ENCODE assay signal across 21 mouse cellular contexts in genomic region chr11:86434106-86434505, GRCm38 (mm10). TPM values are rescaled to one million over a fixed set of nuclear protein-coding genes. Genes with fewer than 3 reads are reported as not detected.
DNase-seq lines count a peak whose midpoint lies in the region; ATAC-seq and TF ChIP-seq lines count a peak whose summit lies in the region.
"Had no signal": no experiment of that assay in that cellular context is flagged by ENCODE, and none has a peak within 500 bp of the region (broad histone marks: within the 10 kb centered on the region; RNA-seq: fewer than 3 reads in every experiment).

No protein-coding gene starts in this region.

- H3K9me3 ChIP-seq in forebrain, embryonic 13.5 days (replicated peaks) = no peaks in the 10 kb centered on the region
- no peaks in the 10 kb centered on the region for H3K9me3 ChIP-seq in forebrain, embryonic 12.5 days
- no peaks in the 10 kb centered on the region for H3K9me3 ChIP-seq in forebrain, postnatal 0 days (ENCODE audit: low read length)
- H3K9me3 ChIP-seq in limb, embryonic 13.5 days = 0 out of 2 replicates have a peak, but pooled peaks cover 7% of the 10 kb centered on the region
- no peaks in the 10 kb centered on the region for H3K9me3 ChIP-seq in hindbrain, embryonic 14.5 days (ENCODE audit: control insufficient read depth, low read length)
- H3K9me3 ChIP-seq: embryonic facial prominence, embryonic 10.5 days; G1E; heart, embryonic 13.5 days; midbrain, embryonic 13.5 days had no signal

- H3K27ac ChIP-seq in forebrain, embryonic 13.5 days = no peak overlapping the region
- H3K27ac ChIP-seq in forebrain, embryonic 12.5 days = no peak overlapping the region
- H3K27ac ChIP-seq in forebrain, postnatal 0 days (ENCODE audit: low read depth, low read length) = peak overlapping the region; percentile 72
- H3K27ac ChIP-seq in limb, embryonic 13.5 days = no peak overlapping the region
- H3K27ac ChIP-seq in hindbrain, embryonic 14.5 days = no peak overlapping the region
- H3K27ac ChIP-seq: embryonic facial prominence, embryonic 10.5 days; gastrocnemius, adult 2 months; heart, embryonic 13.5 days; kidney, postnatal 0 days; liver, embryonic 14.5 days; midbrain, embryonic 13.5 days had no signal

- intact Hi-C loops in left cerebral cortex, postnatal 10 days (cut with DNase I) = no loop called here
- intact Hi-C loops in left cerebral cortex, postnatal 36 days (cut with DNase I) = loop anchor here (10.0 kb wide), 1 partner anchor 179 kb away; the partner anchor contains the start of gene Ints2

- H3K4me1 ChIP-seq in forebrain, embryonic 13.5 days = 0 out of 2 replicates have a peak, but pooled peaks cover 4% of the 10 kb centered on the region
- no peaks in the 10 kb centered on the region for H3K4me1 ChIP-seq in forebrain, embryonic 12.5 days
- H3K4me1 ChIP-seq in forebrain, postnatal 0 days (ENCODE audit: insufficient read depth) = peaks cover 5% of the 10 kb centered on the region; the same call in 1 of the 2 replicates
- H3K4me1 ChIP-seq in limb, embryonic 13.5 days = peaks cover 8% of the 10 kb centered on the region
- no peaks in the 10 kb centered on the region for H3K4me1 ChIP-seq in hindbrain, embryonic 14.5 days (replicated peaks; ENCODE audit: control insufficient read depth, insufficient read depth, low read length)
- H3K4me1 ChIP-seq: embryonic facial prominence, embryonic 10.5 days; heart, embryonic 13.5 days; midbrain, embryonic 13.5 days had no signal

- peaks cover 10% of the 10 kb centered on the region; the same call in 1 of the 2 replicates for H3K27me3 ChIP-seq in forebrain, embryonic 13.5 days
- H3K27me3 ChIP-seq in forebrain, embryonic 12.5 days = peaks cover 9% of the 10 kb centered on the region; the same call in 1 of the 2 replicates
- H3K27me3 ChIP-seq in forebrain, postnatal 0 days (ENCODE audit: insufficient read depth, low read length) = no peaks in the 10 kb centered on the region
- H3K27me3 ChIP-seq in limb, embryonic 13.5 days = no peaks in the 10 kb centered on the region
- H3K27me3 ChIP-seq in hindbrain, embryonic 14.5 days (ENCODE audit: control insufficient read depth, insufficient read depth, low read length) = no peaks in the 10 kb centered on the region
- H3K27me3 ChIP-seq: heart, embryonic 13.5 days; midbrain, embryonic 13.5 days had no signal

- no peak overlapping the region for H3K9ac ChIP-seq in forebrain, embryonic 13.5 days
- H3K9ac ChIP-seq in forebrain, embryonic 12.5 days = no peak overlapping the region
- no peak overlapping the region for H3K9ac ChIP-seq in forebrain, postnatal 0 days
- H3K9ac ChIP-seq in limb, embryonic 13.5 days = no peak overlapping the region
- H3K9ac ChIP-seq in hindbrain, embryonic 14.5 days = no peak overlapping the region
- H3K9ac ChIP-seq: heart, embryonic 13.5 days; liver, embryonic 14.5 days; midbrain, embryonic 13.5 days had no signal

- ATAC-seq in forebrain, embryonic 13.5 days = peak; percentile 41; the same call in 1 of the 2 replicates
- no peak for ATAC-seq in forebrain, embryonic 12.5 days (ENCODE audit: low FRiP score)
- peak; percentile 75 for ATAC-seq in forebrain, postnatal 0 days
- no peak for ATAC-seq in limb, embryonic 13.5 days (ENCODE audit: low FRiP score, low read depth)
- no peak for ATAC-seq in hindbrain, embryonic 14.5 days (ENCODE audit: low FRiP score)
- ATAC-seq: CD4-positive, CD25-positive, alpha-beta regulatory T cell, adult 4 months; hindbrain, embryonic 16.5 days; intestine, postnatal 0 days; midbrain, embryonic 13.5 days had no signal

- no peak overlapping the region for H3K4me3 ChIP-seq in forebrain, embryonic 13.5 days
- no peak overlapping the region for H3K4me3 ChIP-seq in forebrain, embryonic 12.5 days (replicated peaks)
- H3K4me3 ChIP-seq in forebrain, postnatal 0 days (ENCODE audit: low read depth, low read length) = no peak overlapping the region
- no peak overlapping the region for H3K4me3 ChIP-seq in limb, embryonic 13.5 days
- H3K4me3 ChIP-seq in hindbrain, embryonic 14.5 days (replicated peaks; ENCODE audit: low read length) = no peak overlapping the region
- H3K4me3 ChIP-seq: embryonic facial prominence, embryonic 10.5 days; gastrocnemius, adult 2 months; heart, embryonic 13.5 days; midbrain, embryonic 13.5 days; myocyte had no signal

- DNase-seq in left cerebral cortex, postnatal 10 days (ENCODE audit: extremely low spot score in 1 of 2, low spot score in 2 of 2) = peak; percentile 23 to 58
- no peak for DNase-seq in left cerebral cortex, postnatal 36 days (ENCODE audit: low spot score in 2 of 2)
- peak; percentile 81 for DNase-seq in forebrain, postnatal 0 days
- no peak for DNase-seq in cerebellum, adult 9-11 months
- DNase-seq in hindbrain, embryonic 14.5 days (ENCODE audit: low spot score) = no peak
- DNase-seq: gastrocnemius, adult 2 months; heart, postnatal 36 days; thymus, postnatal 14 days had no signal

- no peak for TF ChIP-seq CTCF in forebrain, postnatal 0 days (IDR thresholded peaks at IDR 0.05; ENCODE audit: low read depth)

- H3K4me2 ChIP-seq in forebrain, embryonic 13.5 days = no peak overlapping the region
- H3K4me2 ChIP-seq in forebrain, embryonic 12.5 days = no peak overlapping the region
- H3K4me2 ChIP-seq in forebrain, postnatal 0 days (ENCODE audit: low read depth) = 0 out of 2 replicates have a peak overlapping the region, but pooled peaks have one; percentile 13
- peak overlapping the region; percentile 38 for H3K4me2 ChIP-seq in limb, embryonic 13.5 days (replicated peaks)
- no peak overlapping the region for H3K4me2 ChIP-seq in hindbrain, embryonic 14.5 days (replicated peaks)
- H3K4me2 ChIP-seq: heart, embryonic 13.5 days; midbrain, embryonic 13.5 days had no signal

- WGBS in forebrain, embryonic 13.5 days = 86% methylated on average over 8 of the region's 8 CpGs
- WGBS in forebrain, embryonic 12.5 days = 88% methylated on average over 8 of the region's 8 CpGs
- 55% methylated on average over 8 of the region's 8 CpGs for WGBS in forebrain, postnatal 0 days
- WGBS in limb, embryonic 13.5 days = 47% methylated on average over 8 of the region's 8 CpGs
- 85% methylated on average over 8 of the region's 8 CpGs for WGBS in hindbrain, embryonic 14.5 days

- no peaks in the 10 kb centered on the region for H3K36me3 ChIP-seq in forebrain, embryonic 13.5 days (ENCODE audit: poor library complexity, severe bottlenecking)
- H3K36me3 ChIP-seq in forebrain, embryonic 12.5 days (replicated peaks) = no peaks in the 10 kb centered on the region
- no peaks in the 10 kb centered on the region for H3K36me3 ChIP-seq in forebrain, postnatal 0 days (ENCODE audit: insufficient read depth)
- H3K36me3 ChIP-seq in limb, embryonic 13.5 days = no peaks in the 10 kb centered on the region
- H3K36me3 ChIP-seq in hindbrain, embryonic 14.5 days (replicated peaks; ENCODE audit: control insufficient read depth, insufficient read depth) = no peaks in the 10 kb centered on the region
- H3K36me3 ChIP-seq: embryonic facial prominence, embryonic 10.5 days; G1E; heart, embryonic 13.5 days; midbrain, embryonic 13.5 days had no signal

RNA-seq across cellular contexts. Expression of gene Rnft1, which starts 50.4 kb away (rescaled TPM):
- polyA plus RNA-seq in forebrain, embryonic 13.5 days (2015; fragmentation: Nextera tagmentation; extraction: Ambion mirVana) = 15.9 and 16.5 TPM in 2 replicates
- polyA plus RNA-seq in forebrain, embryonic 12.5 days (2016; fragmentation: Nextera tagmentation; extraction: Ambion mirVana) = 19.4 and 22.6 TPM in 2 replicates
- 10 to 100 TPM; 21.4 to 21.6 TPM for total RNA-seq in left cerebral cortex, postnatal 10 days (2021)
- total RNA-seq in left cerebral cortex, postnatal 36 days (2021) = 10 to 100 TPM; 21.3 to 35.0 TPM
- total RNA-seq in forebrain, postnatal 0 days (2014; rRNA removed) = 10.2 and 10.7 TPM in 2 replicates
- polyA plus RNA-seq in forebrain, postnatal 0 days (2015; fragmentation: Nextera tagmentation; extraction: Ambion mirVana) = 11.4 and 15.0 TPM in 2 replicates
- polyA plus RNA-seq in limb, embryonic 13.5 days (2015; fragmentation: Nextera tagmentation; extraction: Ambion mirVana) = 42.6 and 44.9 TPM in 2 replicates
- 15.7 and 17.6 TPM in 2 replicates for polyA plus RNA-seq in hindbrain, embryonic 14.5 days (2014; fragmentation: Nextera tagmentation; extraction: Ambion mirVana)

Comparison
In these comparisons a context has a peak if more than half of its experiments do, and no peak if none do; other contexts are left out.
1. ATAC-seq: peak in forebrain, embryonic 13.5 days (single experiment) and forebrain, postnatal 0 days (single experiment); none in forebrain, embryonic 12.5 days (single experiment), limb, embryonic 13.5 days (single experiment) and hindbrain, embryonic 14.5 days (single experiment).
2. H3K4me2 ChIP-seq: peak in forebrain, postnatal 0 days (single experiment) and limb, embryonic 13.5 days (single experiment); none in forebrain, embryonic 13.5 days (single experiment), forebrain, embryonic 12.5 days (single experiment) and hindbrain, embryonic 14.5 days (single experiment).
3. DNase-seq: peak in left cerebral cortex, postnatal 10 days (2 of 2) and forebrain, postnatal 0 days (single experiment); none in left cerebral cortex, postnatal 36 days (0 of 2), cerebellum, adult 9-11 months (single experiment) and hindbrain, embryonic 14.5 days (single experiment).